Mouse (Mus musculus): ENCODE measurements around the gene B4galt7. TPM values are rescaled to one million over a fixed set of nuclear protein-coding genes. Genes with fewer than 3 reads are reported as not detected.

The B4galt7 gene
- polyA plus RNA-seq (2012; fragmentation: generic; extraction: Trizol), result 16.1 TPM
- long read RNA-seq, experiment 1, transcript B4galt7-201 (6 exons, 2,130 nt), result major isoform, 18 of 29 reads
- long read RNA-seq, experiment 1, partial matches to known transcripts, result 1 of 29 reads
- long read RNA-seq, experiment 1, other reads (novel, unspliced or antisense), result 8 of 29 reads
- long read RNA-seq, experiment 2, transcript B4galt7-202 (5 exons, 2,195 nt), result minor isoform, 5 of 128 reads
- long read RNA-seq, experiment 2, transcript B4galt7-201 (6 exons, 2,130 nt), result major isoform, 101 of 128 reads
- long read RNA-seq, experiment 2, partial matches to known transcripts, result 1 of 128 reads
- long read RNA-seq, experiment 2, other reads (novel, unspliced or antisense), result 21 of 128 reads

- H3K27me3 ChIP-seq (ENCODE audit: control insufficient read depth, insufficient read depth, insufficient read length), result no peaks in the 10 kb centered on the region
- H3ac ChIP-seq (ENCODE audit: control insufficient read depth, insufficient read length, low read depth), result peak within 1 kb of the TSS; percentile 91
- H3K79me3 ChIP-seq (ENCODE audit: low read depth), result peaks cover 4% of the 10 kb centered on the region
- peak within 1 kb of the TSS; percentile 72 for H3K4me3 ChIP-seq (ENCODE audit: insufficient read depth, poor library complexity, severe bottlenecking)
- peaks cover 31% of the 10 kb centered on the region for H3K36me3 ChIP-seq (ENCODE audit: control insufficient read depth, insufficient read depth)
- H3K79me2 ChIP-seq (ENCODE audit: control insufficient read depth, insufficient read depth), result peaks cover 46% of the 10 kb centered on the region
- TF ChIP-seq USF1 (IDR thresholded peaks at IDR 0.05; ENCODE audit: low read depth), result no peak
- no peak for TF ChIP-seq MYOG (IDR thresholded peaks at IDR 0.05; ENCODE audit: control insufficient read depth, extremely low read depth, insufficient read length)
- TF ChIP-seq MYOD1 (IDR thresholded peaks at IDR 0.05; ENCODE audit: control insufficient read depth, insufficient read length, low read depth), result no peak
- no peak for TF ChIP-seq CEBPB (IDR thresholded peaks at IDR 0.05; ENCODE audit: low read depth)
- no peak for TF ChIP-seq CTCF (IDR thresholded peaks at IDR 0.05; ENCODE audit: control insufficient read depth, insufficient read depth, insufficient read length)
- TF ChIP-seq MAX (IDR thresholded peaks at IDR 0.05), result no peak
- no peak for TF ChIP-seq FOSL1 (IDR thresholded peaks at IDR 0.05; ENCODE audit: insufficient read depth, low read length, poor library complexity, severe bottlenecking)
Measured at GRCm38 (mm10) chr13:55599566-55600540, at the start of gene B4galt7. TSS of gene B4galt7 (plus strand) at chr13:55599896.

- TF ChIP-seq FOSL1 (IDR thresholded peaks at IDR 0.05; ENCODE audit: insufficient read depth, low read length, poor library complexity, severe bottlenecking), result no peak
- no peak for TF ChIP-seq USF1 (IDR thresholded peaks at IDR 0.05; ENCODE audit: low read depth)
- no peak for TF ChIP-seq MAX (IDR thresholded peaks at IDR 0.05)
- no peak for TF ChIP-seq CEBPB (IDR thresholded peaks at IDR 0.05; ENCODE audit: low read depth)
- no peak for TF ChIP-seq MYOG (IDR thresholded peaks at IDR 0.05; ENCODE audit: control insufficient read depth, extremely low read depth, insufficient read length)
- TF ChIP-seq MYOD1 (IDR thresholded peaks at IDR 0.05; ENCODE audit: control insufficient read depth, insufficient read length, low read depth), result no peak
- no peak for TF ChIP-seq CTCF (IDR thresholded peaks at IDR 0.05; ENCODE audit: control insufficient read depth, insufficient read depth, insufficient read length)
- no peak overlapping the region for H3ac ChIP-seq (ENCODE audit: control insufficient read depth, insufficient read length, low read depth)
- H3K79me2 ChIP-seq (ENCODE audit: control insufficient read depth, insufficient read depth), result peaks cover 35% of the 10 kb centered on the region
- H3K79me3 ChIP-seq (ENCODE audit: low read depth), result peaks cover 3% of the 10 kb centered on the region
- H3K27me3 ChIP-seq (ENCODE audit: control insufficient read depth, insufficient read depth, insufficient read length), result no peaks in the 10 kb centered on the region
- peaks cover 21% of the 10 kb centered on the region for H3K36me3 ChIP-seq (ENCODE audit: control insufficient read depth, insufficient read depth)
- H3K4me3 ChIP-seq (ENCODE audit: insufficient read depth, poor library complexity, severe bottlenecking), result no peak overlapping the region
Measured at GRCm38 (mm10) chr13:55555921-55556320, 43.8 kb upstream of the B4galt7 start.

GRCm38 (mm10) chr13:55557499-55557898, 42.2 kb upstream of the B4galt7 start:
- TF ChIP-seq MYOD1 (IDR thresholded peaks at IDR 0.05; ENCODE audit: control insufficient read depth, insufficient read length, low read depth), result no peak
- TF ChIP-seq MYOG (IDR thresholded peaks at IDR 0.05; ENCODE audit: control insufficient read depth, extremely low read depth, insufficient read length), result no peak
- TF ChIP-seq FOSL1 (IDR thresholded peaks at IDR 0.05; ENCODE audit: insufficient read depth, low read length, poor library complexity, severe bottlenecking), result no peak
- no peak for TF ChIP-seq CEBPB (IDR thresholded peaks at IDR 0.05; ENCODE audit: low read depth)
- no peak for TF ChIP-seq USF1 (IDR thresholded peaks at IDR 0.05; ENCODE audit: low read depth)
- no peak for TF ChIP-seq MAX (IDR thresholded peaks at IDR 0.05)
- TF ChIP-seq CTCF (IDR thresholded peaks at IDR 0.05; ENCODE audit: control insufficient read depth, insufficient read depth, insufficient read length), result no peak
- Histone ChIP-seq H3K79me3 (ENCODE audit: low read depth) (peaks cover 10% of the 10 kb centered on the region), H3K36me3 (ENCODE audit: control insufficient read depth, insufficient read depth) (peaks cover 24% of the 10 kb centered on the region), H3K27me3 (ENCODE audit: control insufficient read depth, insufficient read depth, insufficient read length) (no peaks in the 10 kb centered on the region), H3K79me2 (ENCODE audit: control insufficient read depth, insufficient read depth) (peaks cover 51% of the 10 kb centered on the region), H3ac (ENCODE audit: control insufficient read depth, insufficient read length, low read depth) (no peak overlapping the region), H3K4me3 (ENCODE audit: insufficient read depth, poor library complexity, severe bottlenecking) (no peak overlapping the region)

GRCm38 (mm10) chr13:55563266-55563879, 36.3 kb upstream of the B4galt7 start:
- TF ChIP-seq FOSL1 (IDR thresholded peaks at IDR 0.05; ENCODE audit: insufficient read depth, low read length, poor library complexity, severe bottlenecking), result no peak
- TF ChIP-seq MYOD1 (IDR thresholded peaks at IDR 0.05; ENCODE audit: control insufficient read depth, insufficient read length, low read depth), result no peak
- H3K79me2 ChIP-seq (ENCODE audit: control insufficient read depth, insufficient read depth), result peaks cover 93% of the 10 kb centered on the region
- no peak overlapping the region for H3K4me3 ChIP-seq (ENCODE audit: insufficient read depth, poor library complexity, severe bottlenecking)
- peaks cover 40% of the 10 kb centered on the region for H3K79me3 ChIP-seq (ENCODE audit: low read depth)
- no peaks in the 10 kb centered on the region for H3K27me3 ChIP-seq (ENCODE audit: control insufficient read depth, insufficient read depth, insufficient read length)
- peaks cover 8% of the 10 kb centered on the region for H3K36me3 ChIP-seq (ENCODE audit: control insufficient read depth, insufficient read depth)
- H3ac ChIP-seq (ENCODE audit: control insufficient read depth, insufficient read length, low read depth), result no peak overlapping the region

GRCm38 (mm10) chr13:55567001-55567400, 32.7 kb upstream of the B4galt7 start:
- Histone ChIP-seq H3K36me3 (ENCODE audit: control insufficient read depth, insufficient read depth) (peaks cover 7% of the 10 kb centered on the region), H3K27me3 (ENCODE audit: control insufficient read depth, insufficient read depth, insufficient read length) (no peaks in the 10 kb centered on the region), H3K79me2 (ENCODE audit: control insufficient read depth, insufficient read depth) (peaks cover 98% of the 10 kb centered on the region), H3K79me3 (ENCODE audit: low read depth) (peaks cover 58% of the 10 kb centered on the region), H3ac (ENCODE audit: control insufficient read depth, insufficient read length, low read depth) (no peak overlapping the region), H3K4me3 (ENCODE audit: insufficient read depth, poor library complexity, severe bottlenecking) (no peak overlapping the region)
- TF ChIP-seq FOSL1 (IDR thresholded peaks at IDR 0.05; ENCODE audit: insufficient read depth, low read length, poor library complexity, severe bottlenecking) (no peak), CTCF (IDR thresholded peaks at IDR 0.05; ENCODE audit: control insufficient read depth, insufficient read depth, insufficient read length) (no peak), MAX (IDR thresholded peaks at IDR 0.05) (no peak), CEBPB (IDR thresholded peaks at IDR 0.05; ENCODE audit: low read depth) (no peak), MYOG (IDR thresholded peaks at IDR 0.05; ENCODE audit: control insufficient read depth, extremely low read depth, insufficient read length) (no peak), MYOD1 (IDR thresholded peaks at IDR 0.05; ENCODE audit: control insufficient read depth, insufficient read length, low read depth) (no peak), USF1 (IDR thresholded peaks at IDR 0.05; ENCODE audit: low read depth) (no peak)
